Mouse (Mus musculus) induced T-regulatory cell, adult 2 months (primary cell): ENCODE measurements around the gene Wdr4.
"Not testable (repeated sequence)": the region's sequence is repeated elsewhere in the genome, so short reads cannot be mapped to it uniquely, and the experiment has no call there.

ENCODE experiments used
- DNase-seq: peaks from one replicate; pipeline ENCODE4 v3.0.0-alpha.2; 2012; ENCODE audit warnings: low read depth

The Wdr4 gene

GRCm38 (mm10) chr17:31535871-31536629, 16.3 kb upstream of the Wdr4 start:
- no peak for DNase-seq

- no peak for DNase-seq
Observed at GRCm38 (mm10) chr17:31535358-31535757, 15.6 kb upstream of the Wdr4 start.

GRCm38 (mm10) chr17:31532331-31532730, 12.6 kb upstream of the Wdr4 start:
- DNase-seq, result not testable (repeated sequence)

GRCm38 (mm10) chr17:31531441-31532158, 11.8 kb upstream of the Wdr4 start:
- DNase-seq, result no peak

GRCm38 (mm10) chr17:31529314-31529713, 9.5 kb upstream of the Wdr4 start:
- peak; percentile 70 for DNase-seq

- DNase-seq, result no peak
Observed at GRCm38 (mm10) chr17:31525816-31526215, 6.0 kb upstream of the Wdr4 start.

GRCm38 (mm10) chr17:31525114-31525513, 5.3 kb upstream of the Wdr4 start:
- no peak for DNase-seq

- DNase-seq, result no peak
Observed at GRCm38 (mm10) chr17:31521948-31522347, 2.2 kb upstream of the Wdr4 start.

- DNase-seq, result no peak
Observed at GRCm38 (mm10) chr17:31520895-31521294, 1.1 kb upstream of the Wdr4 start.

- no peak for DNase-seq
Observed at GRCm38 (mm10) chr17:31519344-31519945, 335 bp downstream of the Wdr4 start.

- DNase-seq, result no peak
Observed at GRCm38 (mm10) chr17:31514696-31515095, 5.1 kb downstream of the Wdr4 start.

- DNase-seq, result no peak
Observed at GRCm38 (mm10) chr17:31512593-31512992, 7.2 kb downstream of the Wdr4 start.

- DNase-seq, result peak; percentile 95
Observed at GRCm38 (mm10) chr17:31511792-31512495, 7.8 kb downstream of the Wdr4 start.

GRCm38 (mm10) chr17:31510944-31511343, 8.8 kb downstream of the Wdr4 start:
- peak; percentile 32 for DNase-seq

- DNase-seq, result no peak
Observed at GRCm38 (mm10) chr17:31506282-31506681, 13.5 kb downstream of the Wdr4 start.

- no peak for DNase-seq
Observed at GRCm38 (mm10) chr17:31505013-31505412, 14.8 kb downstream of the Wdr4 start.

- DNase-seq, result no peak
Observed at GRCm38 (mm10) chr17:31503936-31504335, 15.8 kb downstream of the Wdr4 start.

- DNase-seq, result no peak
Observed at GRCm38 (mm10) chr17:31503337-31503736, 16.4 kb downstream of the Wdr4 start.

- no peak for DNase-seq
Observed at GRCm38 (mm10) chr17:31502261-31502927, 17.4 kb downstream of the Wdr4 start.

- DNase-seq, result no peak
Observed at GRCm38 (mm10) chr17:31500908-31501307, 18.9 kb downstream of the Wdr4 start.

GRCm38 (mm10) chr17:31500416-31500815, 19.4 kb downstream of the Wdr4 start:
- no peak for DNase-seq

GRCm38 (mm10) chr17:31499725-31500124, 20.1 kb downstream of the Wdr4 start:
- DNase-seq, result no peak
